Mouse (Mus musculus): ENCODE measurements around the gene Ptprf.

DNA sequence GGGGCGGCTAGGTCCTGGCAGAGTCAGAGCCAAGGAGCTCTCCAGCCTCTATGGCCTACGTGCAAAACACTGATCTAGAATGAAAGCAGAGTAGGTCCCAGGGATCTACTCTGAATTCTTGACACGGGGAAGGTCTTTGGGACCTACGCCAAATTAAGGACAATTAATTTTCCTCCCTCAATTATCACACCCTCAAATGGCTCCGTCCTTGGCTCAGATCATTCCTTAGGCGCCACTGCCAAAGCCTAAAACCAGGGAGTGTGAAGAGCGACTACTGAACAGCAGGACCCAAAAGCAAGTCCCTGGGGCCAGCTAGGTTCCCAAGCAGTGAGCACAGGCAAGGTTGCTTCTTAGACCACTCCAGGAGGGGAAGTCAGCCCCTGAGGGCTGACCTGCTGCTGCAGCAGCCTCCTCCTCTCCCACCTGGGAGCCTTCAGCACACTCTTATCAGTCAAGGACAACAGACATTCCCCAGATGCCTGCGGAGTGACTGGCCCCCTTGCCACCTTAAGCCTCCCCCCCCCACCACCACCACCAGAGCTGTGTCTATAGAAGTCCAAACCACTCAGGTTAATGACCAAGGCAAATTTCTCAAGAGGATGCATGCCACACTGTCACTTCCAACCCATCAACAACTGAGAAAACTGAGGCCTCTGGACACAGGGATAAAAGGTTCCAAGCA lies 31.3 kb downstream of the Ptprf start:
- TF ChIP-seq CTCF (IDR thresholded peaks at IDR 0.05; ENCODE audit: low read depth, low read length) (no peak), POLR2A (IDR thresholded peaks at IDR 0.05; ENCODE audit: extremely low read depth, insufficient read depth, low read length) (no peak)
